In the genomic region with DNA sequence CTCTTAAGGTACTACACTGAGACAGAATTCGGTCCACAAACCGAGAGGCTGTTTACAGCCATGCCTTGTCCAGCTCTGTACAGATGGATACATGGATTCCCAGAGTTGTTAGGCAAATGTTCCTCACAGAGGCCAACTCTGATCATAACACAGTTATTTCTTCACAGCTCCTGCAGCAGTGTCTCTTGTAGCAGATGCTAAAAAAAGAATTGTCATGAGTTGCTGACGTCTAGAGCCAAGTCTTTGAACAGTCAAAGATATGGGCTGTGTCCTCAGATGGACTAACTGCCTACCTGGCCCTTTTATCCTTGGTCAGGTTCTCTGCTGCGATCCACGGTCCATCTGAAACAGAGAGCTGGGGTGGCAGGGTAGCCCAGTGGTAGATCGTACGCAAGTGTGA, we compare ENCODE assay signal across 24 mouse cellular contexts. TPM values are rescaled to one million over a fixed set of nuclear protein-coding genes. Genes with fewer than 3 reads are reported as not detected.
DNase-seq lines count a peak whose midpoint lies in the region; ATAC-seq and TF ChIP-seq lines count a peak whose summit lies in the region.
"Had no signal": no experiment of that assay in that cellular context is flagged by ENCODE, and none has a peak within 500 bp of the region (broad histone marks: within the 10 kb centered on the region; RNA-seq: fewer than 3 reads in every experiment).

No protein-coding gene starts in this region.

- DNase-seq in heart, adult 11 months = peak; percentile 95
- DNase-seq in heart, postnatal 36 days = no peak
- no peak for DNase-seq in left cerebral cortex, adult 2 months (ENCODE audit: extremely low spot score in 1 of 2, low spot score in 2 of 2)
- DNase-seq in left cerebral cortex, postnatal 36 days (ENCODE audit: low spot score in 2 of 2) = no peak
- peak; percentile 67 for DNase-seq in heart, postnatal 0 days (ENCODE audit: low spot score)
- DNase-seq in adrenal gland, adult 18-20 months (ENCODE audit: low spot score in 2 of 2) = no peak
- no peak for DNase-seq in spleen, postnatal 4 days (ENCODE audit: low spot score in 2 of 2)
- DNase-seq: adrenal gland, postnatal 36 days; B cell, adult 2 months; cerebellum, adult 11 months; cerebellum, adult 9-11 months; kidney, adult 11 months; kidney, postnatal 4 days; lung, postnatal 4 days; midbrain, embryonic 14.5 days; right cerebral cortex, postnatal 14 days; spleen, adult 18-20 months had no signal

- H3K4me1 ChIP-seq in heart, postnatal 0 days (ENCODE audit: control insufficient read depth, insufficient read depth) = no peaks in the 10 kb centered on the region; the same call in 1 of the 2 replicates
- H3K4me1 ChIP-seq: embryonic facial prominence, embryonic 15.5 days; forebrain, embryonic 15.5 days; hindbrain, embryonic 13.5 days; kidney, embryonic 15.5 days; neural tube, embryonic 12.5 days had no signal

- intact Hi-C loops in heart, postnatal 36 days (cut with DNase I) = loop anchor here (10.0 kb wide), 2 partner anchors 141 to 209 kb away; no protein-coding TSS in a partner anchor
- intact Hi-C loops in left cerebral cortex, adult 2 months (cut with DNase I) = loop anchor here (10.0 kb wide), 1 partner anchor 219 kb away; no protein-coding TSS in a partner anchor
- intact Hi-C loops in left cerebral cortex, postnatal 36 days (cut with DNase I) = no loop called here

- no peaks in the 10 kb centered on the region for H3K9me3 ChIP-seq in heart, postnatal 0 days (replicated peaks; ENCODE audit: control insufficient read depth, low read length)
- H3K9me3 ChIP-seq: embryonic facial prominence, embryonic 15.5 days; forebrain, embryonic 15.5 days; heart, embryonic 13.5 days; hindbrain, embryonic 13.5 days; kidney, embryonic 15.5 days; neural tube, embryonic 12.5 days had no signal

- 0 out of 2 replicates have a peak, but pooled peaks cover 3% of the 10 kb centered on the region for H3K36me3 ChIP-seq in heart, postnatal 0 days (replicated peaks; ENCODE audit: control insufficient read depth, insufficient read depth, low read length)

- TF ChIP-seq CTCF in left cerebral cortex, adult 2 months (IDR thresholded peaks at IDR 0.05) = no peak
- no peak for TF ChIP-seq CTCF in heart, postnatal 0 days (IDR thresholded peaks at IDR 0.05; ENCODE audit: low read depth)

- no peak overlapping the region for H3K4me2 ChIP-seq in heart, postnatal 0 days (ENCODE audit: low read depth, low read length)
- H3K4me2 ChIP-seq: embryonic facial prominence, embryonic 15.5 days; forebrain, embryonic 15.5 days; heart, embryonic 13.5 days; hindbrain, embryonic 13.5 days; kidney, embryonic 15.5 days; neural tube, embryonic 12.5 days had no signal

- ATAC-seq in heart, postnatal 0 days (ENCODE audit: insufficient read depth, low read depth) = peak; percentile 83
- ATAC-seq: forebrain, embryonic 15.5 days had no signal

- no peak overlapping the region for H3K4me3 ChIP-seq in left cerebral cortex, adult 2 months
- H3K4me3 ChIP-seq in heart, postnatal 0 days (ENCODE audit: low read depth, low read length) = no peak overlapping the region
- H3K4me3 ChIP-seq: embryonic facial prominence, embryonic 15.5 days; forebrain, embryonic 15.5 days; heart, embryonic 13.5 days; hindbrain, embryonic 13.5 days; kidney, embryonic 15.5 days; neural tube, embryonic 12.5 days had no signal

- peak overlapping the region; percentile 19; the same call in 1 of the 2 replicates for H3K27ac ChIP-seq in left cerebral cortex, adult 2 months
- peak overlapping the region; percentile 78 for H3K27ac ChIP-seq in heart, postnatal 0 days (ENCODE audit: low read depth)
- H3K27ac ChIP-seq: embryonic facial prominence, embryonic 15.5 days; forebrain, embryonic 15.5 days; heart, embryonic 13.5 days; hindbrain, embryonic 13.5 days; kidney, embryonic 15.5 days; neural tube, embryonic 12.5 days had no signal

- TF ChIP-seq EP300 in heart, postnatal 0 days (IDR thresholded peaks at IDR 0.05; ENCODE audit: low read depth) = peak; percentile 70; the same call in 1 of the 2 replicates

- no peaks in the 10 kb centered on the region for H3K27me3 ChIP-seq in heart, postnatal 0 days (ENCODE audit: control insufficient read depth, insufficient read depth, low read length)
- H3K27me3 ChIP-seq: CH12.LX; embryonic facial prominence, embryonic 15.5 days; forebrain, embryonic 15.5 days; heart, embryonic 13.5 days; hindbrain, embryonic 13.5 days; kidney, embryonic 15.5 days; neural tube, embryonic 12.5 days had no signal

- 60% methylated on average over 7 of the region's 7 CpGs for WGBS in heart, postnatal 0 days

- H3K9ac ChIP-seq in heart, postnatal 0 days (replicated peaks; ENCODE audit: low read depth, low read length) = no peak overlapping the region
- H3K9ac ChIP-seq: embryonic facial prominence, embryonic 15.5 days; forebrain, embryonic 15.5 days; heart, embryonic 13.5 days; hindbrain, embryonic 13.5 days; kidney, embryonic 15.5 days; neural tube, embryonic 12.5 days had no signal

RNA-seq across cellular contexts. Expression of gene Dnaja2, which starts 31.1 kb away (rescaled TPM):
- total RNA-seq in heart, postnatal 36 days (2021) = 100 to 1,000 TPM; 256 to 272 TPM
- total RNA-seq in left cerebral cortex, adult 2 months (2021) = 100 to 1,000 TPM; 175 to 199 TPM
- 100 to 1,000 TPM; 179 to 197 TPM for total RNA-seq in left cerebral cortex, postnatal 36 days (2021)
- total RNA-seq in heart, postnatal 0 days (2014; rRNA removed; ENCODE audit: low replicate concordance) = 72.3 and 104 TPM in 2 replicates
- polyA plus RNA-seq in heart, postnatal 0 days (2015; fragmentation: Nextera tagmentation; extraction: Ambion mirVana) = 150 and 161 TPM in 2 replicates
- 100 to 1,000 TPM; 155 to 193 TPM for total RNA-seq in adrenal gland, adult 18-20 months (2021)

RNA-seq across cellular contexts. Expression of gene Gpt2, which starts 31.7 kb away (rescaled TPM):
- total RNA-seq in heart, postnatal 36 days (2021) = 10 to 100 TPM; 37.8 to 41.5 TPM
- 10 to 100 TPM; 62.7 to 70.0 TPM for total RNA-seq in left cerebral cortex, adult 2 months (2021)
- total RNA-seq in left cerebral cortex, postnatal 36 days (2021) = 10 to 100 TPM; 56.3 to 60.1 TPM
- 16.3 and 25.1 TPM in 2 replicates for total RNA-seq in heart, postnatal 0 days (2014; rRNA removed; ENCODE audit: low replicate concordance)
- polyA plus RNA-seq in heart, postnatal 0 days (2015; fragmentation: Nextera tagmentation; extraction: Ambion mirVana) = 5.9 and 6.7 TPM in 2 replicates
- 100 to 1,000 TPM in 1 of 2 experiments, 10 to 100 TPM in 1; 74.5 to 255 TPM for total RNA-seq in adrenal gland, adult 18-20 months (2021)

Comparison
In these comparisons a context has a peak if more than half of its experiments do, and no peak if none do; other contexts are left out.
1. DNase-seq: peak in heart, adult 11 months (single experiment) and heart, postnatal 0 days (single experiment); none in heart, postnatal 36 days (0 of 2), left cerebral cortex, adult 2 months (0 of 2), left cerebral cortex, postnatal 36 days (0 of 2), adrenal gland, adult 18-20 months (0 of 2) and spleen, postnatal 4 days (0 of 2).